Mouse (Mus musculus) embryonic facial prominence, embryonic 15.5 days (tissue): Measurements from ENCODE around the gene Pla2g5. TPM values are rescaled to one million over a fixed set of nuclear protein-coding genes. Genes with fewer than 3 reads are reported as not detected.

Experiments used
- ATAC-seq: fragments of 200-750 bp; cut with Nextera tagmentation; 2 replicates; pipeline ENCODE4 v1.8.0; 2017; ENCODE audit warnings: low read depth, moderate TSS enrichment; ENCODE audit not compliant: insufficient number of reproducible peaks, low FRiP score, low TSS enrichment
- H3K27ac ChIP-seq: fragments of 300-500 bp; sonication (generic); replicated peaks from 2 replicates; pipeline ENCODE4 v1.5.1; 2015; ENCODE audit warnings: mild to moderate bottlenecking, inconsistent platforms
- H3K27me3 ChIP-seq: fragments of 300-500 bp; sonication (generic); 2 replicates; pipeline ENCODE4 v1.6.1; 2015; ENCODE audit warnings: inconsistent platforms
- H3K36me3 ChIP-seq: fragments of 300-500 bp; sonication (generic); 2 replicates; pipeline ENCODE4 v1.6.1; 2015; ENCODE audit warnings: mild to moderate bottlenecking, inconsistent platforms
- H3K4me1 ChIP-seq: fragments of 300-500 bp; sonication (generic); 2 replicates; pipeline ENCODE4 v1.6.1; 2015; ENCODE audit warnings: inconsistent platforms
- H3K4me2 ChIP-seq: fragments of 300-500 bp; sonication (generic); replicated peaks from 2 replicates; pipeline ENCODE4 v1.6.1; 2015; ENCODE audit warnings: mild to moderate bottlenecking, inconsistent platforms
- H3K4me3 ChIP-seq: fragments of 300-500 bp; sonication (generic); replicated peaks from 2 replicates; pipeline ENCODE4 v1.5.1; 2015; ENCODE audit warnings: mild to moderate bottlenecking, inconsistent platforms
- H3K9ac ChIP-seq: fragments of 300-500 bp; sonication (generic); 2 replicates; pipeline ENCODE4 v1.6.1; 2015; ENCODE audit warnings: inconsistent platforms
- H3K9me3 ChIP-seq: fragments of 300-500 bp; sonication (generic); replicated peaks from 2 replicates; pipeline ENCODE4 v1.6.1; 2016; ENCODE audit warnings: inconsistent platforms
- WGBS: fragments of 180-500 bp; shearing (Covaris S2); methylation state at CpG from one replicate; pipeline ENCODE4 v1.1.7; 2015; 5-methylcytosine and 5-hydroxymethylcytosine counted together
- polyA plus RNA-seq: library from polyadenylated mRNA; unstranded; fragments of >200 nt; fragmentation: Nextera tagmentation; extraction: Ambion mirVana; gene quantifications from 2 replicates; pipeline ENCODE4 v1.2.1, GENCODE M21; 2015

Pla2g5 gene
- polyA plus RNA-seq, 1 experiment from 2014 or later, result 3.5 TPM

DNA sequence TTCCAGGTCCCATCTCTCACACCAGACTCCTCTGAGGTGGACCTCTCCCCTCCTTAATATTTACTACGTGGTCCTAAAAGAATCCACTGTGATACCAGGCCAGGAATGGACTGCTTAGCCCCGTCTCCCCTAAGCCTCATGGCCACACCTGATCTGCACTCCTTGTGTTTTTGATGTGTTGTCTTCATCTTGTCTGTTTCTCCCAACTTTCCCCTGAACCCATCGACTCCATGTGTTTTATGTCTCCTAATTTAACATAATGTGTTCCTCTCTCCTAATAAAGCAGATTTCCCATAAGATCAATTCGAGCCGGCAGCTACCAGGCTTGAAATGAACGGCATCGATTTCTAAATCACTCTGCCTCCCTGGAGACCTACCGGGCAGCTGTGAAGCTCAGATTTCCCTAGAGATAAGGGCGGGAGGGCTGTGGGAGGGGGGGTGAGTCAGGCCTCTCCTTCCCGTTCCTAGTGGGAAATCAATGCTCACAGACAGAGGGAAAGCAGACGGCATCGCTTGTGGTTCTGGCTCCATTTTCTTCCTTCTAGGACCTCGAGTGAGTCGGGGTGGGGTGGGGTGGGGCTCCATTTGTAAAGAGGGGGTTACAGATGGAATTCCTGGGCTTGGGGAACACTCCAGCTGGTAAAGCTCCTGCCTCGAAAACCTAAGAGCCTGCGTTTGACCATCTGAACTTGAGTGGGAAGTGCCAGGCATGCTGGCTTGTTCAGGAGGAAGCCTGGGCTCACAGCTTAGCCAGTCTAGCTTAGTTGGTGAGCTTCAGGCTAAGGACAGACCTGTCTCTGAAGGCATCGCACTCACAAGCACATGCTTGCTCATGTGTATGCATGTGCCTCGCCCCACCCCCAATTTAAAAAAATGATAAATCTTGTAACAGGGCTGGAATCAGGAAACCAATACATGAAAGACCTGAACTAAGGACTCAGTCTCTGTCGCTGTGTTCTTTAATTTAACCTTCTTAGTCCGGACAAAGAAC is 85.6 kb downstream of the Pla2g5 start:
- Histone ChIP-seq H3K9ac (no peak overlapping the region), H3K27ac (no peak overlapping the region), H3K4me3 (no peak overlapping the region), H3K9me3 (no peaks in the 10 kb centered on the region), H3K4me1 (no peaks in the 10 kb centered on the region), H3K27me3 (no peaks in the 10 kb centered on the region), H3K4me2 (no peak overlapping the region), H3K36me3 (no peaks in the 10 kb centered on the region)
- WGBS, result 26% methylated on average over 20 of the region's 20 CpGs
- no peak for ATAC-seq

DNA sequence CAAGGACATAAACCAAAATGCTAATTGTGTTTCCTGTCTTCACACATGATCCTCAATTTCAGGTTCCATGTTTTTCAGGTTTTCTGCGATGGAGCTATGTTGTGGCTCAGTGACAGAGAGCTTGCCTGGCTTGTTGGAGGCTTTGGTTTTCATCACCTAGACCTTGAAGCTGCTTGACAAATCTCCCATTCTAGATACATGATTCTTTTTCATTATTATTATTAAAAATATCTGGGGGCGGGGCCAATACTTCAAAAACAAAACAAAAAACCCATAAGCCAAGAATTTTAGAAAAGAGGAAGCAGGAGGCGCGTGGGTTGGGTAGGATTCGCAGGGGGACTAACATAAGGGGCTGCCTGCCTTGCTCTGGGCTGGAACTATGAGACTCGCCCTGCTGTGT is 87.8 kb downstream of the Pla2g5 start, which contains the start of gene Pla2g2d:
Gene Pla2g2d (plus strand): TSS at position 301 of the 400 bp plus-strand sequence.
- Histone ChIP-seq H3K27me3 (0 out of 2 replicates have a peak, but pooled peaks cover 3% of the 10 kb centered on the region), H3K4me1 (no peaks in the 10 kb centered on the region), H3K4me2 (no peak within 1 kb of the TSS), H3K36me3 (no peaks in the 10 kb centered on the region), H3K4me3 (no peak within 1 kb of the TSS), H3K9me3 (no peaks in the 10 kb centered on the region), H3K27ac (no peak within 1 kb of the TSS), H3K9ac (no peak within 1 kb of the TSS)
- WGBS, result 80% methylated on average over 6 of the region's 6 CpGs
- no peak for ATAC-seq

DNA sequence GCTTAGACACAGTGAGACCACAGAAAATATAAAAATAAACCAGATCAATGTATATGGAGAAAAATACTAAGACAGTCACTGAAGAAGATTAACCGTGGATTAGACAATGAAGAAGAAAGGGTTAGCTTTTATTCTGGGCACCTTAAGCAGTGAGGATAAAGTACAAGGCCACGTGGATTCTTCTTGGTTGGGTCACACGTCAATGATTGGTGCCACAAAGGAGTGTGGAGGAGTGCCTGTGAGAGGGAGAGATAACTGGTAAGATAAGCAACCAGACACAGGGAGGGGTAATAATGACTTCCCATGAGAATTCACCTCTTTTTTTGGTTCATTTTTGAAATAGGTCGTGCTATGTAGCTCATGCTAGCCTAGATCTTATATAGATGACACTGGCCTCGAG is 90.9 kb downstream of the Pla2g5 start:
- H3K4me3 ChIP-seq, result no peak overlapping the region
- H3K36me3 ChIP-seq, result no peaks in the 10 kb centered on the region
- ATAC-seq, result no peak
- 70% methylated on average over 5 of the region's 5 CpGs for WGBS
- H3K9me3 ChIP-seq, result no peaks in the 10 kb centered on the region
- no peak overlapping the region for H3K4me2 ChIP-seq
- no peak overlapping the region for H3K27ac ChIP-seq
- 0 out of 2 replicates have a peak, but pooled peaks cover 3% of the 10 kb centered on the region for H3K27me3 ChIP-seq
- H3K9ac ChIP-seq, result no peak overlapping the region
- H3K4me1 ChIP-seq, result no peaks in the 10 kb centered on the region

DNA sequence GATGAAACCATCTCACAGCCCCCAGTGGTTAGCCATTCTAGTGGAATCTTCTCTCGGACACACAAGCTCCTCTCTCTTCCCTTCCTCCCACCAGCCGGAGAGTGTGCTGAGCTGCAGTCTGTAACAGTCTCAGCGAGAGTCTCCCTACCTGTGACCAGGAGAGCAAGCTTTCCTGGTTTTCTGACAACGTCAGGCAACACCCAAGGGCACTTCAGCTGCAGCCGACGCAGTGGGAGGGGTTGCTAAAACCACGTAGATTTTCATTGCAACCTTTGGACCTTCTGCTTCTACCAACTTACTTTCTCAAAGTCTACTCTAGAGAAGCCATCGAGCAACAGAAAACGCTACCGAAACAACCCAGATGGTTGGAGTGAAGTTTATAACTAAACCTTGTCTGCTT is 91.3 kb downstream of the Pla2g5 start:
- no peaks in the 10 kb centered on the region for H3K9me3 ChIP-seq
- no peak overlapping the region for H3K27ac ChIP-seq
- no peak for ATAC-seq
- H3K4me3 ChIP-seq, result no peak overlapping the region
- no peak overlapping the region for H3K9ac ChIP-seq
- H3K4me2 ChIP-seq, result no peak overlapping the region
- 0 out of 2 replicates have a peak, but pooled peaks cover 3% of the 10 kb centered on the region for H3K27me3 ChIP-seq
- whole genome bisulfite sequencing, result 68% methylated on average over 10 of the region's 10 CpGs
- no peaks in the 10 kb centered on the region for H3K4me1 ChIP-seq
- no peaks in the 10 kb centered on the region for H3K36me3 ChIP-seq

DNA sequence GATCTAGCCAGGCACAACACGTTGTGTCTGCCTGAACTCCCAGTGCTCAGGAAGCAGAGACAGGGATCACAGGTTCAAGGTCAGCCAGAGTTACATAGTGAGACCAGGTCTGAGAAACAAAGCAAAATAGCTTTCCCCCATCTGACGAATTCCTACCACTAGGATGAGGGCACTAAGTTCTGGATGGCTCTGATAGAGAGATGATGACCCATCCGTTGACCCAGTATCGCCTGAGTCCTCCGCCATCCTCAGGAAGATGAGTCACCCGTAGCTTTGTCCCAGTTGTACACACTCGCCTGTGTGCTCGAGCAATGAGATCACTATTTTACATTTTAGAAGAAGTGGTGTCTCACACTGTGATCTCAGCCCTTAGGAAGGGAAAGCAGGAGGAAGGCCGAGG is 101.0 kb downstream of the Pla2g5 start:
- H3K4me1 ChIP-seq, result no peaks in the 10 kb centered on the region
- H3K9ac ChIP-seq, result no peak overlapping the region
- no peaks in the 10 kb centered on the region for H3K27me3 ChIP-seq
- ATAC-seq, result no peak
- H3K4me3 ChIP-seq, result no peak overlapping the region
- H3K9me3 ChIP-seq, result no peaks in the 10 kb centered on the region
- WGBS, result 75% methylated on average over 9 of the region's 9 CpGs
- no peak overlapping the region for H3K4me2 ChIP-seq
- no peak overlapping the region for H3K27ac ChIP-seq
- H3K36me3 ChIP-seq, result no peaks in the 10 kb centered on the region

DNA sequence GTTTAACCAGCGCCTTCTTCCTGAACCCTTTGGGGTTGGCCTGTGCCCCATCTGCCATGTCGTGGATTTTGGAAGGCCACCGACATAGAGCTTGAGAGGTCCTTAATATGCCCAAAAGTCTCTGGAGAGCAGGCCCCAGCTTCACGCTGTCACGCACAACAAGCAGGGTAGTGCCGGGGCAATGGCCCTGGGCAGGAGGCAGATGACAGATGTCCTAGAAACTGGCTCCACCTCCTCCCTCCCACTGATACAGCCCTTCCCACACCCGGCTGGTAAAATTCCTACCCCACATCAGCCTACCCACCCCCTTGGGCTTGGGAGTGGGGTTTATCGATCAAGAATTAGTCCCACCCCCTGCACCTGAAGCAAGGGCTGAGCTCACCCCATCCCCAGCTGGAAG is 105.9 kb downstream of the Pla2g5 start, which contains the start of gene Pla2g2f:
Gene Pla2g2f (minus strand): TSS at position 211 of the 400 bp plus-strand sequence.
- Histone ChIP-seq H3K4me3 (peak within 1 kb of the TSS; percentile 3; the same call in 1 of the 2 replicates), H3K9me3 (no peaks in the 10 kb centered on the region), H3K27ac (peak within 1 kb of the TSS; percentile 51), H3K4me1 (peaks cover 9% of the 10 kb centered on the region; the same call in 1 of the 2 replicates), H3K9ac (no peak within 1 kb of the TSS), H3K27me3 (no peaks in the 10 kb centered on the region), H3K36me3 (no peaks in the 10 kb centered on the region), H3K4me2 (no peak within 1 kb of the TSS)
- 68% methylated on average over 8 of the region's 8 CpGs for WGBS
- no peak for ATAC-seq

DNA sequence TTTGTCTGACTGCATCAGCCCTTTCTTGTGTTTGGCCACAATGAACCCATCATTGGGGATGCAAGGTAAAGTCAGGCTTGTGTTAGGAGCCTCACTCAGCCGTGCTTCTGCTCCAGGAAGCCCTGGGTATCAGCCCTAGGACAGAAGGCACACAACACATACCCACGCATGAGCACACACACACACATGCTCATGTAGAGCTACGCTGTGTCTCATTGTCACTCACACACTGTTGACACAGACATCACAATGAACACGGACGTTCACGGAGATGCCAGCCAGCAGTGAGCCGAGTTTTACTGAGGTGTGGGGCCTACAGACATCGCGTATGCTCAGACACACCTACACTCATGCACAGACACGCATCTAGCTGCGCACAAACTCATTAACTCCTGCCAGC is 107.3 kb downstream of the Pla2g5 start:
- Histone ChIP-seq H3K4me2 (no peak overlapping the region), H3K36me3 (no peaks in the 10 kb centered on the region), H3K4me1 (peaks cover 9% of the 10 kb centered on the region; the same call in 1 of the 2 replicates), H3K4me3 (peak overlapping the region; percentile 3; the same call in 1 of the 2 replicates), H3K9me3 (no peaks in the 10 kb centered on the region), H3K27ac (peak overlapping the region; percentile 51), H3K27me3 (no peaks in the 10 kb centered on the region), H3K9ac (no peak overlapping the region)
- no peak for ATAC-seq
- WGBS, result 63% methylated on average over 11 of the region's 11 CpGs

DNA sequence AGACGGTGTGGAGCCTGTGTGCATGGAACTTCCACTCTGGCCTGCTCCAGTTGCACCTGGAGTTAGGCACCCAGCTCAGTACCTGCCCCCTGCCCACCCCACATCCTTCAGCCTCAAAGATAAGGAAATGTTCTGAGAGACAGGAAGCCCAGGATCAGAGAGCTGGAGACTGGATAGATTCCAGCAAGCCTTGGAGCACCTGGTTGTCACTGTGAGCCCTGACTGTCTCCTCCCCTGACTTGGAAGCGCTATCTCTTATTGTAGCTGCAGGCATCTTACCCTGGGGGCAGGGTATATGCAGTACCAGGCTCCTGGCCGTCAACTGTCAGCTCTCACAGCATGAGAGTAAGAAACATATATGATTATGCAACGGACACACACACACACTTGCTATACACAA is 107.8 kb downstream of the Pla2g5 start:
- H3K4me3 ChIP-seq, result peak overlapping the region; percentile 3; the same call in 1 of the 2 replicates
- ATAC-seq, result no peak
- H3K4me2 ChIP-seq, result no peak overlapping the region
- WGBS, result 45% methylated on average over 4 of the region's 4 CpGs
- 0 out of 2 replicates have a peak overlapping the region, but pooled peaks have one; percentile 51 for H3K27ac ChIP-seq
- no peaks in the 10 kb centered on the region for H3K27me3 ChIP-seq
- no peaks in the 10 kb centered on the region for H3K9me3 ChIP-seq
- H3K9ac ChIP-seq, result no peak overlapping the region
- no peaks in the 10 kb centered on the region for H3K36me3 ChIP-seq
- H3K4me1 ChIP-seq, result peaks cover 9% of the 10 kb centered on the region; the same call in 1 of the 2 replicates

DNA sequence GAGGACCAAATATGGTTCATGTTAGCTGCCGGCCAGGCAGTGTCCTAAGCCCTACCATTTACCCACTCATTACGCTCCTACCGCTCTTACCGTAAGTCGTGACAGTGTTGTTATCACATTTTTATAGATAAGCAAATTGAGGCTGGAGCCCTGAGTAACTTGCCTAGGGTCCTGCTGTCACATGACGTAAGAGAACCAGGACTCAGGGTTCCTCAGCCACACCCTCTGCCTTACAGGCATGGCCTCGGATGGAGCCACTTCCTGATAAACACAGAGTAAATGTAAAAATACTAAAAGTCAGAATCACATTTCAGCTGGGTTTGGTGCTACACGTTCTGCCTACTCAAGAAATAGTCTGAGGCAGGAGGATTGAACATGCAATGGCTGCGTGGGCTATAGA is 108.8 kb downstream of the Pla2g5 start:
- H3K4me2 ChIP-seq, result no peak overlapping the region
- H3K4me3 ChIP-seq, result no peak overlapping the region

DNA sequence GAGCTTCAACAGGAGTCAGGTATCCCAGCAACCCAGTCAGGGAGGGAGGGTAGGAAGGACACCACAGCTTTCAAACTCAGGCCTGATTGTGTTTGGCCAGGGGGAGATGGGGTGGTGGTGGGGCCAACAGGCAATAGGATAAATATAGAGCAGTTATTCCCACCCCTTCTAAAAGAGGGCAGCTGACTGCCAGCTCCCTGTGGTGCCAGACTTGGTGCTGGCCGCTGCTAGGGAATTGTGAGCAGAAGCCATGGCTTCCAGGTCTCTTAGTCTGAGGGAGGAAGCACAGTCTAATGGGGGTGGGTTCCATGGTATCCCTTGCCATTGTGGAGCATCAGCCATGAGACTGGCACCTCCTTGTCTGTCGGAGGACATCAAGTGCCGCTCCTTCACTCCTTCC is 109.7 kb downstream of the Pla2g5 start:
- no peaks in the 10 kb centered on the region for H3K36me3 ChIP-seq
- no peaks in the 10 kb centered on the region for H3K27me3 ChIP-seq
- WGBS, result 85% methylated on average over 3 of the region's 3 CpGs
- H3K9ac ChIP-seq, result no peak overlapping the region
- no peak overlapping the region for H3K4me2 ChIP-seq
- no peaks in the 10 kb centered on the region for H3K9me3 ChIP-seq
- peaks cover 9% of the 10 kb centered on the region; the same call in 1 of the 2 replicates for H3K4me1 ChIP-seq
- no peak overlapping the region for H3K4me3 ChIP-seq
- no peak for ATAC-seq
- no peak overlapping the region for H3K27ac ChIP-seq

More for the DNA sequence above, 108.8 kb downstream of the Pla2g5 start:
- Histone ChIP-seq H3K36me3 (no peaks in the 10 kb centered on the region), H3K9ac (no peak overlapping the region), H3K4me1 (peaks cover 9% of the 10 kb centered on the region; the same call in 1 of the 2 replicates), H3K27me3 (no peaks in the 10 kb centered on the region), H3K27ac (no peak overlapping the region), H3K9me3 (no peaks in the 10 kb centered on the region)
- WGBS, result 76% methylated on average over 9 of the region's 9 CpGs
- no peak for ATAC-seq

DNA sequence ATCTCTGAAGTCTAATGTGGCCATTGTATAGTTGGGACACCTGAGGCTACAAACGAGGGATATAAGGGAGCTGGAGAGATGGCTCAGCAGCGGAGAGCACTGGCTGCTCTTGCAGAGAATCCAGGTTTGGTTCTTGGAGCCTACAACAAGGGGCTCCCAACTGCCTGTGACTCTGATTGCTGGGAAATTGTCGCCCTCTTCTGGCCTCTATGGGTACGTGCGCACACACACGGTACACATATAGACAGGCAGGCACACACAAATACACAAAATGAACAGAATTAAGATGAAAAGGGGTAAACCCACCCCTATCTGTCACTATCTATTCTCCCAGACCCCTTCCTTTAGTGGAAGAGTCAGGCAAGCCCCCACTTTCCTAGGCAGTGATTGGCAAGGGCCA is 110.7 kb downstream of the Pla2g5 start:
- H3K27me3 ChIP-seq, result no peaks in the 10 kb centered on the region
- H3K4me1 ChIP-seq, result peaks cover 15% of the 10 kb centered on the region; the same call in 1 of the 2 replicates
- H3K4me3 ChIP-seq, result no peak overlapping the region
- no peak overlapping the region for H3K4me2 ChIP-seq
- H3K9ac ChIP-seq, result no peak overlapping the region
- no peaks in the 10 kb centered on the region for H3K9me3 ChIP-seq
- no peak overlapping the region for H3K27ac ChIP-seq
- H3K36me3 ChIP-seq, result no peaks in the 10 kb centered on the region
- WGBS, result 90% methylated on average over 6 of the region's 6 CpGs
- no peak for ATAC-seq
